Mouse (Mus musculus) stomach, postnatal 0 days (tissue): ENCODE results near the gene Ccl26.

Source experiments
- CTCF ChIP-seq: IDR thresholded peaks from 2 replicates; pipeline ENCODE4 v1.5.1; 2016; ENCODE audit warnings: antibody characterized with exemption, low read depth, mild to moderate bottlenecking, moderate library complexity
- EP300 ChIP-seq: optimal IDR thresholded peaks from 2 replicates; pipeline ENCODE3; 2016; ENCODE audit warnings: antibody characterized with exemption

- TF ChIP-seq CTCF (peak; percentile 52), EP300 (no peak)
These were observed 52.3 kb downstream of the Ccl26 start for GRCm38 (mm10) chr5:135511105-135511504.
